In the genomic region with DNA sequence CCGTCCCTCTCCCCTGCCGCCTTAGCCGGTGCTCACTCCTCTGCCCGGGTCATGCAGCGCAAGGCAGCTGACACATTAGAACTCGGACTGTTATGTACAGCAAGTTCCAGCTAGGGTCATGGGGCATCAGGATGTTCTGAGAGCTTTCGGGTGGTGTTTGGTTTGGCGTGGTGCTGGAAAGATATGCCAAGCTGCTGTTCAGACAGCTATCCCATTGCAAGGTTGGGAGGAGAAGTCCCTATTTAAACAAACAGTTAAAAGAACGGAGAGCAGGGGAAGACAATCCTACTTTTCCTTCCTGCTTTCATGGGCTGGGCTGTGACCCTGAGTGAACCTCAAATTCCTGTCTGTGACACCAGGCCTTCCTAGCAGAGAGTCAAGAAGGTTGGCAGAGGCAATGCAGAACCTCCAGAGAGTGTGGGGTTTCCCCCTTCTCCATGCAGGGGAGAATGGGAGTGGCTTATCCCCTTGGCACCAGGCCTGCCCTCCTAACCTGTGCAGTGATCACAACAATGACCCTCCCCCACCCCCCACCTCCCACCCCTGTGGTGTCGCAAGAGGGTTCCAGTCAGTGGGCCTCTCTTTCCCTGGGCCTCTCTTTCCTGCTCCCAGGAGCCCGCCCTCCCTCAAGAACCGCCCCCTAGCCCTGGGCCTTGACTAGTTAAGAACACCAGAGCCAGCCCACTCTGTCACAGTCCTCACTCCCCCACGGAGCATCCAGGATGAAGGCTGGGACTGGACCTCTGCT, we compare ENCODE assay signal across 8 mouse cellular contexts. TPM values are rescaled to one million over a fixed set of nuclear protein-coding genes. Genes with fewer than 3 reads are reported as not detected.
DNase-seq lines count a peak whose midpoint lies in the region; ATAC-seq lines count a peak whose summit lies in the region.

TSS of gene Lbp (plus strand) at position 546 of the 748 bp plus-strand sequence.

- H3K27ac ChIP-seq in neural tube, embryonic 15.5 days (replicated peaks) = no peak within 1 kb of the TSS
- H3K27ac ChIP-seq in lung, embryonic 16.5 days (ENCODE audit: low read length) = peak within 1 kb of the TSS; percentile 85

- H3K9ac ChIP-seq in neural tube, embryonic 15.5 days (replicated peaks) = no peak within 1 kb of the TSS
- H3K9ac ChIP-seq in lung, embryonic 16.5 days (ENCODE audit: low read length) = peak within 1 kb of the TSS; percentile 57

- WGBS in neural tube, embryonic 15.5 days = 63% methylated on average over 12 of the region's 13 CpGs
- 19% methylated on average over 13 of the region's 13 CpGs for WGBS in lung, embryonic 16.5 days

- DNase-seq in neural tube, embryonic 10.5 days (ENCODE audit: extremely low spot score, low spot score) = peak; percentile 41
- DNase-seq in kidney, adult 8-10 months = peak; percentile 34 to 37
- DNase-seq in testis, postnatal 10 days (ENCODE audit: low spot score) = peak; percentile 71
- DNase-seq in thymus, adult 18-20 months = no peak
- DNase-seq in cerebellum, adult 11 months = no peak

- no peak for ATAC-seq in neural tube, embryonic 15.5 days (ENCODE audit: low FRiP score)
- peak; percentile 65 for ATAC-seq in granulocyte monocyte progenitor cell, adult 5-6 weeks (replicated peaks; ENCODE audit: poor library complexity, severe bottlenecking)
- ATAC-seq in lung, embryonic 16.5 days (ENCODE audit: low read depth) = peak; percentile 89

- H3K4me1 ChIP-seq in neural tube, embryonic 15.5 days = no peaks in the 10 kb centered on the region; the same call in 1 of the 2 replicates
- peaks cover 15% of the 10 kb centered on the region for H3K4me1 ChIP-seq in lung, embryonic 16.5 days (replicated peaks; ENCODE audit: control insufficient read depth, insufficient read depth, low read length)

- no peaks in the 10 kb centered on the region for H3K27me3 ChIP-seq in neural tube, embryonic 15.5 days (replicated peaks)
- H3K27me3 ChIP-seq in lung, embryonic 16.5 days (ENCODE audit: control insufficient read depth, insufficient read depth, low read depth, low read length) = no peaks in the 10 kb centered on the region

- no peaks in the 10 kb centered on the region for H3K36me3 ChIP-seq in neural tube, embryonic 15.5 days
- no peaks in the 10 kb centered on the region for H3K36me3 ChIP-seq in lung, embryonic 16.5 days (ENCODE audit: control insufficient read depth, insufficient read depth, low read length)

- no peaks in the 10 kb centered on the region for H3K9me3 ChIP-seq in neural tube, embryonic 15.5 days (replicated peaks)
- 0 out of 2 replicates have a peak, but pooled peaks cover 2% of the 10 kb centered on the region for H3K9me3 ChIP-seq in lung, embryonic 16.5 days (ENCODE audit: control insufficient read depth, low read length)

- no peak within 1 kb of the TSS for H3K4me3 ChIP-seq in neural tube, embryonic 15.5 days (replicated peaks)
- H3K4me3 ChIP-seq in lung, embryonic 16.5 days (ENCODE audit: low read length) = peak within 1 kb of the TSS; percentile 31

- no peak within 1 kb of the TSS for H3K4me2 ChIP-seq in neural tube, embryonic 15.5 days
- peak within 1 kb of the TSS; percentile 39 for H3K4me2 ChIP-seq in lung, embryonic 16.5 days (ENCODE audit: low read depth, low read length)

RNA-seq across cellular contexts. Expression of gene Lbp, which starts in this region (rescaled TPM):
- 2.3 and 3.4 TPM in 2 replicates for polyA plus RNA-seq in neural tube, embryonic 15.5 days (2015; fragmentation: Nextera tagmentation; extraction: Ambion mirVana)
- total RNA-seq in granulocyte monocyte progenitor cell, adult 5-6 weeks (2014; fragmentation: Nextera tagmentation) = 84.4 and 140 TPM in 2 replicates
- 200 and 215 TPM in 2 replicates for total RNA-seq in granulocyte monocyte progenitor cell, adult 5-6 weeks (2017)
- polyA plus RNA-seq in lung, embryonic 16.5 days (2015; fragmentation: Nextera tagmentation; extraction: Ambion mirVana) = 15.0 and 19.1 TPM in 2 replicates

Comparison
In these comparisons a context has a peak if more than half of its experiments do, and no peak if none do; other contexts are left out.
1. DNase-seq: peak in neural tube, embryonic 10.5 days (single experiment), kidney, adult 8-10 months (2 of 2) and testis, postnatal 10 days (single experiment); none in thymus, adult 18-20 months (0 of 2) and cerebellum, adult 11 months (single experiment).